Mouse (Mus musculus) heart, postnatal 25 days (tissue): ENCODE results near the gene Peli1. TPM values are rescaled to one million over a fixed set of nuclear protein-coding genes. Genes with fewer than 3 reads are reported as not detected.
"Not testable (repeated sequence)": the region's sequence is repeated elsewhere in the genome, so short reads cannot be mapped to it uniquely, and the experiment has no call there.

ENCODE experiments used
- DNase-seq: peaks from one replicate; pipeline ENCODE4 v3.0.0; 2022; ENCODE audit warnings: low spot score
- intact Hi-C: fragments of 180-260 bp; cut with DNase I; formaldehyde crosslinking; loops from one replicate; pipeline ENCODE4 v1.15.1; 2025
- total RNA-seq, 2 experiments: library from RNA; stranded (reverse); gene quantifications; 2 replicates each; pipeline ENCODE4 v1.2.3; 2021

The Peli1 gene
- total RNA-seq, 2 experiments from 2014 or later, result 12.4 to 16.0 TPM

DNA sequence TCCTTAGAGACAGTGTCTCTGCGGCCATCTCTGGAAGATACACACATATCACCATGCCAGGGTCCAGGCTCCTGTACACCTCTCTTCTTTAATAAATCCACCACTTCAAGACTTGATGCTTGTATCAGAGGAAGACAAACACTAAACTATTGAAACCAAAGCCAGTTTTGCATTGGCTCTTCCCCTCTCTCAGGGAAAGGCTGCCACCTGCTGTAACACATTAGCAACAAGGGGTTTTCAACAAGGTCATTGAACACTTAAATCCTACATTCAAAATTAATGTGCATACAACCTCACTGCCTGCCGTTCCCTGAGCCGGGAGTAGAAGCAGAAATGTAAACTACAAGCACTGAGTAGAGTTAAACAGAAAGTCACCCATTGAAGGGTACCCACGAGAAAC, 87.3 kb downstream of the Peli1 start:
- intact Hi-C loops, result loop anchor here (1.0 to 5.0 kb wide), 4 partner anchors 86 to 721 kb away; partner anchors contain the start of gene Peli1
- no peak for DNase-seq

DNA sequence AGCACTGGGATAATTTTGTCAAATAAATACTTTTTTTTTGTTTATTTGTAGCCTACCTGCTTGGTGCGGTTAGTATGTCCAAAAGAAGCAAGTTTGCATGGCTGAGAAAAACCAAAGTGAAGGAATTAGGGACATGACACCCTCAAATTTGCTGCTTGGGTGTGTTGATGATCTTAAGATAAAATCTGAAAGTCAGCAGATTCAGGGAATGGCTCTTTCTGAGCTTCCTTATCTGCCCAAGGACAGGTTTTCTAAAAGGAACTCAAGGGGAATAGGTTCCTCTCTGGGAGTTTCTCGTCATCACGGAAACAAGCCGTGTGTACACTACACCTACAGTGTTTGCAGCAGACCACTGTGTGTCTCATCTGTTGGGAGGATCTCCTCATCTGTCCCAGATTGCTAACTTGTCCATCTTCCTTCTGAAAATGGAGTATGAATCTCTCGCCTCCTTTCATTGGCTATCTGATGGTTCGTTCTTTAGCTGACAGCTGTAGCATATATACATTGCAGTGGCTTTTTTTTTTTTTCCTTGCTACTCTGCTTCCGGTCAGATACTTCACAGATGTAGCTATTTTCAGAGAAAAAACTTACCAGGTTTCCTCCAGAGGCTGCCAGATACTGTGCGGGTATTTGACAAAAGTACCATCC, 88.0 kb downstream of the Peli1 start:
- DNase-seq, result no peak
- intact Hi-C loops, result loop anchor here (1.0 to 5.0 kb wide), 4 partner anchors 87 to 722 kb away; partner anchors contain the start of gene Peli1

DNA sequence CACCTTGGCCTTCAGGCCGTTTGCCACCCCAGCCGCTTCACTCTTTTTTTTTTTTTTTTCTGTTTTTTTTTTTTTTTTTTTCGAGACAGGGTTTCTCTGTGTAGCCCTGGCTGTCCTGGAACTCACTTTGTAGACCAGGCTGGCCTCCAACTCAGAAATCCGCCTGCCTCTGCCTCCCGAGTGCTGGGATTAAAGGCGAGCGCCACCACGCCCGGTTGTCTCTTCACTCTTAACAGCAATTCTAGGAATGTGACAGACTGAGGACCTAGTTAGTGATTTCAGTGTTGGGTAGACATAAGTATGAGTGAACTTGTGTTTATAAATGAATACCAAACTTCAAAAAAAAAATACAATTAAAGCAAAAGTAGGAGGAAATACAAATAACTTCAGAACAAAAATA, 88.8 kb downstream of the Peli1 start:
- not testable (repeated sequence) for DNase-seq
- intact Hi-C loops, result loop anchor here (2.0 to 5.0 kb wide), 3 partner anchors 88 to 723 kb away; partner anchors contain the start of gene Peli1

DNA sequence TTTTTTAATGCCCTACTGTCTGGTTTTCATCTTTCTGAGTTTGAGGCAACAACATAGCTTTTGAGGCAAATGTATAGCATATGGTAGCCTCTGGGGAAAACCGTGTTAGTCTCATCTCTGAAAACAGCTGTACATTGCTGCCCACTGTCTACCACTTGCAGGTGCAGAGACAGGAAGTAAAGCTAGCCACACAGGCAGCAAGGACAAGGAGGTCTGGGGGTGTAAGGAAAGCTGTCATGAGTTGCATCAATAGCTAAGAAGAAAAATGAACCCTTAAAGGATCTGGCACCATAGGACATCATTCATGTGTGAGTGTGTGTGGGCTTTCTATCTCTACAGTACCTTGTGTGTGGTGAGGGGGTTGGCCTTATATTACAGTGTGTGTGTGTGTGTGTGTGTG, 89.6 kb downstream of the Peli1 start:
- intact Hi-C loops, result no loop called here
- no peak for DNase-seq

DNA sequence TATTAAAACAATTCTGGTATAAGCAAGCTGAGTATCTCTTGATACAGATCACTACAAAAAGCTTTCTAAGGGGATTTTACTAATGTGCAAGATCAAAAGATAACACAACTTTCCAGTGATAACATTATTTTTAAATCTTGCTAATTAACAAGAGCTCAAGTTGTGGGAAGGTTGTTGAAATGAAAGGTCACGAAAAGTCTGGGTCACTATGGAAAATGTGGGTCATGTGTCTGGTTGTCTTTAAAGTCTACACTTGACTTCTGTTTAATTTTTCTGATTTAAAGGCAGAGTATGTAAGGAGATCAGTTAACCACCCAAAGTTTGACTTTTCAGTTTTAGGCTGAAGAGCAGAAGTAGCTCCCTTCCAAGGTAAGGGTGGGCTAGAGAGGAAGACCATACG, 90.5 kb downstream of the Peli1 start:
- intact Hi-C loops, result no loop called here
- DNase-seq, result no peak

DNA sequence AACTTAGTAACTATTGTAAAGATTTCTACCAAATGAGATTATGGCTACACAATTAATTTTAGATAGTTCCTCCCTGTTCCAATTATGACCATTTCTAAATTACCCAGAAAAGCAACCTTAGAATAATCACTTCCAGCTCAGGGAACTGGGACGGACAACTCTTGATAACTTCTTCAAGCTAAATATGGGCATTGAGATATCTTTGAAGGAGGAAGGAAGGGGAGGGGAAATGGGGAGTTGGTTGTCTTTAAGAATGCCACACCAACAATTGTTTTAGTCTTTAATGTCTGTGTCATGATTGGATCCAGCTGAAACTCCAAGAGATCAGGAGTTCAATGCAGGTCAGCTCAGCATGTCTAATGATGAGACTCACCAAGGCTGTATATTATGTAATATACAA, 91.6 kb downstream of the Peli1 start:
- no peak for DNase-seq
- intact Hi-C loops, result no loop called here

DNA sequence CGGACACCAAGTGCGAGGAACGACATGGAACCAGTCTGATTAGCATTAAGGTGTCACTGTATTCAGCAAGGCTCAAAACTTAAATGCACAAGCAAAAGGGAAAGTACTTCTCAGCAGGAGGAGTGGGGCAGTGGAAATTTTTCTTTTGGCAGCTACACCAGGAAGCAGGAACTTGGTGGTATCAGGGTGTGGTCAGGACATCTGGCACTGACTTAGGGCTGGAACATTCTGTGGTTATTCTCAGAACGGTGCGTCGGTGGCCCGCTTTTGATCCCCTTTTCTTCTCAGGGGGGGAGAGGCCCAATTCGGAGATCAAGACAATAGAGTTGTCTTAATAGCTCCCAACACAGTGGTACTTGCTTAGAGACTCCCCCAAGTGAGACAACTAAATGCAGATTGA, 100.7 kb downstream of the Peli1 start:
- intact Hi-C loops, DNase-seq: not testable (repeated sequence)

DNA sequence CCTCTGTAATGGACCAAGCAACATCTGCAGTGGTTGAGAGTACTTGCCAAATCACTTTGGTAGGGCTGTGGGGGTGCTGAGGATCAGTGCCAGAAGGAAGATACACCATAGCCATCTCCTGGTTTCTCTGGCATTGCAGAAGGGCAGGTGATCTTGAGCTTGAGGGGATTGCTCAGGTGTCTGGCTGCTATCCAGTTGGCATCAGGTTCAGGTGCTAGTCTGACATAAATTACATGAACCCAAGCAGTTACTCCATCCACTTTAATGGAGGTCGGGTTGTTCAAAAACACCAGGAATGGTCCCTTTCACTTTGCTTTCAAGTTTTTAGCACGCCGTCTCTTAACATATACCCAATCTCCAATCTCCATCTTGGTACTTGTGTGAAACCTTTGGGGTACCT, 103.8 kb downstream of the Peli1 start:
- intact Hi-C loops, result no loop called here
- no peak for DNase-seq

Other genes with a start within 250 kb of the Peli1 start
- 10 to 100 TPM; 18.0 to 18.2 TPM for gene Vps54, start 148.0 kb downstream of the Peli1 start, total RNA-seq